Mouse (Mus musculus) CH12.LX (cell line): ENCODE results near the gene Med24.

Source experiments
- CTCF ChIP-seq, 2 experiments: IDR thresholded peaks in 1 of 2; conservative IDR thresholded peaks in 1 of 2; 2 replicates each; pipeline ENCODE4 v1.5.1; 2011 to 2012; ENCODE audit warnings: low read depth in 2 of 2, low read length in 2 of 2, improper control_type of control experiment in 1 of 2, inconsistent platforms in 1 of 2, mild to moderate bottlenecking in 1 of 2, moderate library complexity in 1 of 2
- EP300 ChIP-seq: IDR thresholded peaks from 2 replicates; pipeline ENCODE4 v1.6.1; 2011; ENCODE audit warnings: low read length, improper control_type of control experiment
- GABPA ChIP-seq: IDR thresholded peaks from 2 replicates; pipeline ENCODE4 v1.6.1; 2012; ENCODE audit warnings: low read depth, low read length, improper control_type of control experiment, inconsistent platforms; ENCODE audit not compliant: insufficient replicate concordance
- IRF4 ChIP-seq: IDR thresholded peaks from 2 replicates; pipeline ENCODE4 v1.6.1; 2014; ENCODE audit warnings: low read depth, mild to moderate bottlenecking, inconsistent platforms, low read length, improper control_type of control experiment
- MAZ ChIP-seq: IDR thresholded peaks from 2 replicates; pipeline ENCODE4 v1.6.1; 2012; ENCODE audit warnings: low read depth, mild to moderate bottlenecking, inconsistent platforms, low read length, improper control_type of control experiment, moderate library complexity
- POLR2A ChIP-seq: IDR thresholded peaks from 2 replicates; pipeline ENCODE4 v1.6.1; 2011; ENCODE audit warnings: low read depth, mild to moderate bottlenecking, improper control_type of control experiment, low read length
- POLR2AphosphoS2 ChIP-seq: IDR thresholded peaks from 2 replicates; pipeline ENCODE4 v1.6.1; 2011; ENCODE audit warnings: low read depth, low read length, improper control_type of control experiment
- SMC3 ChIP-seq: IDR thresholded peaks from 2 replicates; pipeline ENCODE4 v1.6.1; 2011; ENCODE audit warnings: low read depth, low read length, improper control_type of control experiment

GRCm38 (mm10) chr11:98761939-98762338, 32.7 kb upstream of the Med24 start:
- TF ChIP-seq POLR2A (no peak), MAZ (no peak), CTCF (conservative IDR thresholded peaks at IDR 0.05 in 1 of 2, IDR thresholded peaks at IDR 0.05 in 1 of 2; ENCODE audit: low read depth in 2 of 2, low read length in 2 of 2) (no peak), EP300 (no peak), IRF4 (no peak), GABPA (no peak), POLR2AphosphoS2 (no peak), SMC3 (no peak)
